Mouse (Mus musculus): ENCODE data around the gene Hsd17b13. TPM values are rescaled to one million over a fixed set of nuclear protein-coding genes. Genes with fewer than 3 reads are reported as not detected.
"Not testable (repeated sequence)": the region's sequence is repeated elsewhere in the genome, so short reads cannot be mapped to it uniquely, and the experiment has no call there.

Gene Hsd17b13
- total RNA-seq, 2 experiments from 2014 or later, result 6.2 to 49.6 TPM

GRCm38 (mm10) chr5:103992831-103993230 lies 15.6 kb upstream of the Hsd17b13 start:
- no peak for DNase-seq (ENCODE audit: low spot score in 2 of 2)

GRCm38 (mm10) chr5:103980705-103981560 lies 3.7 kb upstream of the Hsd17b13 start:
- DNase-seq (ENCODE audit: low spot score in 2 of 2), result no peak

GRCm38 (mm10) chr5:103977907-103978570 lies 829 bp upstream of the Hsd17b13 start:
- no peak for DNase-seq (ENCODE audit: low spot score in 2 of 2)

- DNase-seq (ENCODE audit: low spot score in 2 of 2), result no peak
Measured at GRCm38 (mm10) chr5:103975736-103976135, 1.5 kb downstream of the Hsd17b13 start.

- no peak for DNase-seq (ENCODE audit: low spot score in 2 of 2)
Measured at GRCm38 (mm10) chr5:103972801-103973200, 4.4 kb downstream of the Hsd17b13 start.

GRCm38 (mm10) chr5:103972379-103972778 lies 4.8 kb downstream of the Hsd17b13 start:
- DNase-seq (ENCODE audit: low spot score in 2 of 2), result no peak

- no peak for DNase-seq (ENCODE audit: low spot score in 2 of 2)
Measured at GRCm38 (mm10) chr5:103971051-103971450, 6.2 kb downstream of the Hsd17b13 start.

- DNase-seq (ENCODE audit: low spot score in 2 of 2), result no peak
Measured at GRCm38 (mm10) chr5:103962935-103963429, 14.2 kb downstream of the Hsd17b13 start.

GRCm38 (mm10) chr5:103954638-103955037 lies 22.6 kb downstream of the Hsd17b13 start:
- no peak for DNase-seq (ENCODE audit: low spot score in 2 of 2)

GRCm38 (mm10) chr5:103953135-103954083 lies 23.8 kb downstream of the Hsd17b13 start:
- DNase-seq (ENCODE audit: low spot score in 2 of 2), result no peak

GRCm38 (mm10) chr5:103950138-103950537 lies 27.1 kb downstream of the Hsd17b13 start:
- not testable (repeated sequence) for DNase-seq (ENCODE audit: low spot score in 2 of 2)

- DNase-seq (ENCODE audit: low spot score in 2 of 2), result no peak
Measured at GRCm38 (mm10) chr5:103943183-103943582, 34.0 kb downstream of the Hsd17b13 start.

GRCm38 (mm10) chr5:103939856-103940255 lies 37.4 kb downstream of the Hsd17b13 start:
- DNase-seq (ENCODE audit: low spot score in 2 of 2), result no peak

- DNase-seq (ENCODE audit: low spot score in 2 of 2), result no peak
Measured at GRCm38 (mm10) chr5:103939350-103939652, 37.9 kb downstream of the Hsd17b13 start.

- DNase-seq (ENCODE audit: low spot score in 2 of 2), result no peak
Measured at GRCm38 (mm10) chr5:103938547-103939349, 38.5 kb downstream of the Hsd17b13 start.

GRCm38 (mm10) chr5:103936906-103937589 lies 40.2 kb downstream of the Hsd17b13 start:
- DNase-seq (ENCODE audit: low spot score in 2 of 2), result no peak

GRCm38 (mm10) chr5:103931924-103932323 lies 45.3 kb downstream of the Hsd17b13 start:
- DNase-seq (ENCODE audit: low spot score in 2 of 2), result not testable (repeated sequence)

- no peak for DNase-seq (ENCODE audit: low spot score in 2 of 2)
Measured at GRCm38 (mm10) chr5:103930511-103930910, 46.7 kb downstream of the Hsd17b13 start.

- DNase-seq (ENCODE audit: low spot score in 2 of 2), result no peak
Measured at GRCm38 (mm10) chr5:103928196-103928550, 49.0 kb downstream of the Hsd17b13 start.
